Mouse (Mus musculus) left cerebral cortex, adult 9 months (tissue): ENCODE measurements around the gene Fst.

ENCODE experiments used
- DNase-seq, 2 experiments: peaks; one replicate each; pipeline ENCODE4 v3.0.0; 2022; ENCODE audit warnings: low spot score in 2 of 2

Fst gene

GRCm38 (mm10) chr13:114419364-114419763 is 39.4 kb downstream of the Fst start:
- no peak for DNase-seq

GRCm38 (mm10) chr13:114412326-114412725 is 46.4 kb downstream of the Fst start:
- no peak for DNase-seq

- no peak for DNase-seq
Observed at GRCm38 (mm10) chr13:114406866-114407265, 51.9 kb downstream of the Fst start.

- DNase-seq: no peak
Observed at GRCm38 (mm10) chr13:114406424-114406823, 52.3 kb downstream of the Fst start.

GRCm38 (mm10) chr13:114405100-114405715 is 53.5 kb downstream of the Fst start:
- DNase-seq: no peak
